Mouse (Mus musculus) liver, postnatal 0 days (tissue): ENCODE measurements around the gene Hrct1.

Source experiments
- CTCF ChIP-seq: sonication (generic); IDR thresholded peaks from 2 replicates; pipeline ENCODE4 v1.5.1; 2016; ENCODE audit warnings: antibody characterized with exemption, low read depth
- EP300 ChIP-seq: IDR thresholded peaks from 2 replicates; pipeline ENCODE4 v1.6.1; 2016; ENCODE audit warnings: antibody characterized with exemption, low read depth, mild to moderate bottlenecking

- no peak for TF ChIP-seq CTCF
- TF ChIP-seq EP300 = no peak
Measured at GRCm38 (mm10) chr4:43722191-43722590, 4.8 kb upstream of the Hrct1 start.
